Mouse (Mus musculus) embryo, embryonic 10 days (tissue): ENCODE measurements around the gene Arap2.
"Not testable (repeated sequence)": the region's sequence is repeated elsewhere in the genome, so short reads cannot be mapped to it uniquely, and the experiment has no call there.

ENCODE experiments used
- DNase-seq: peaks from one replicate; pipeline ENCODE4 v3.0.0-alpha.2; 2015; ENCODE audit warnings: low spot score

Gene Arap2

DNA sequence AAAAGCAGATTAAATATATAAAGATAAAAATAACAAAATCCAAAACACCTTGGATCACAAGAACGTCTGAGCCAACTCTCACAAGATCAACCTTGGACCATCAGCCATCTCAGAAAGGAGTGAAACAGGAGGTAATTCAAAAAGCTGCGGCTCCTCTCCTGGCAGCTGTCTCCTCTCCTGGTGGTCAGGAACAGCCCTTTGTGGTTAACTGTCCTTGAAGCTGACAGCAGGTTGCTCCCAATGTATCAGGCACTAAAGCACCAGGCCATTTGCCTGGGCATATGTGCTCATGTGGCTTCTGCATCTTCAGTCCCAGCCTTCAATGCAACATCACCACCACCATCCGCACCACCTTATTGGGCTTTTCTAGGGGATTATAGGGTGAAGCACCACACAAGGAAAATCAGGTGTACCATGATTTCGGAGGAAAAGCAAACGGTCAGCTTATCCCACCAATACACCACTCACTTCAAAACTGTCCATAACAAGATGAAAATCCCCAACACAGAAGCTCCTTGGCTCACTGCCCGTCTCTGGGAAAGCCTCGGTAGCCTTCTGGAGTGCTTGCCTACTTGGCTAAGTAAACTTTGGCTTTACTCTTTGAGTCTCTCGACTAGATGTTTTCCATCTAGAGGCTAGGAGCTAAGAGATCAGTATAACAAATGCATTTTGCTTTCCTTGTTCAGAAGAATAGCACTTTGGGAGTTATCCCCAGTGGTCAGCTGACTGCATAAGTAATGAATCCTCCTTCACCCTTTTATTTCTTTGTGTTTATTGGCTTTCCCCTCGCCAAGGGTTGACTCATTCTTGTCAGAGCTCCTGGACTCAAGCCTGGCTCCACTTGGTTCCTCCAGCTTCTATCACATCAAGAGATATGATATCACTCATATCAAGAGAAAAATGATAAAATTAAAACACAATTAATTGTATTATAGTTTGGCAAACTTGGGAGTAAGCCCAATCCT lies 26.2 kb downstream of the Arap2 start:
- DNase-seq: no peak

DNA sequence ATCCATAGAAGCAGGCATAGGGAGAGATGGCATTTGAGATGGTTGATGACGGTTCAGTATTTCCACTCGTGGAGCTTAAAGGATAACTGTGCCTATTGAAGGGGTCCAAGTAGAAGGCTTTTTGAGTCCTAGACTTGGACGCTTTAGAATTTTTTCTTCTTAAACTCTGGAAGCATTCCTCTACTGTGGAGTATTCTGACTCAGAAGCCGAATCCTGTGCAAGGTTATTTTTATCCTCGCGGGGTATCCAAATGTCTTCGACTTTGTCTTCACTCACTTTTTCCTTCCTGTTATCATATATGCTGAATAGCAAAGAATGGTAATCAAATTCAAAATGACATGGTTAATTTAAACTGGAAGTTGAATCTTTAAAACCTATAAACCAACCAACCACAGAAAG lies 35.4 kb downstream of the Arap2 start:
- DNase-seq: not testable (repeated sequence)

DNA sequence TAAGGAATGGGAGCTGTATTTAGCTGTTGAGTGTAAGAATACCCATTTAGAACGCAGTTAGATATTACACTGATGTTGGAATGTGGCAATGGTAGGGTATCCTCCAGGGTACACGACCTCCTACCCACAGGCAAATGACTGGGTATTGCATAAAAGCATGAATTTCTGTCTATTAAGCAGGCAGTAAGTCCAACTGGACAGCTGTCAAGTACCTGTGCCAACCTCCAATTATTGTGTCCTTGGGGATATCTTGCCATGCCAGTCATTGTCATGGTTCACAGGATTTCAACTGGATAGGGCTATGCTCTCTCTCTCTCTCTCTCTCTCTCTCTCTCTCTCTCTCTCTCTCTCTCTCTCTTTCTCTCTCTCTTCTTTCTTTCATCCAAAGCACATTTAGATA lies 40.4 kb downstream of the Arap2 start:
- no peak for DNase-seq

DNA sequence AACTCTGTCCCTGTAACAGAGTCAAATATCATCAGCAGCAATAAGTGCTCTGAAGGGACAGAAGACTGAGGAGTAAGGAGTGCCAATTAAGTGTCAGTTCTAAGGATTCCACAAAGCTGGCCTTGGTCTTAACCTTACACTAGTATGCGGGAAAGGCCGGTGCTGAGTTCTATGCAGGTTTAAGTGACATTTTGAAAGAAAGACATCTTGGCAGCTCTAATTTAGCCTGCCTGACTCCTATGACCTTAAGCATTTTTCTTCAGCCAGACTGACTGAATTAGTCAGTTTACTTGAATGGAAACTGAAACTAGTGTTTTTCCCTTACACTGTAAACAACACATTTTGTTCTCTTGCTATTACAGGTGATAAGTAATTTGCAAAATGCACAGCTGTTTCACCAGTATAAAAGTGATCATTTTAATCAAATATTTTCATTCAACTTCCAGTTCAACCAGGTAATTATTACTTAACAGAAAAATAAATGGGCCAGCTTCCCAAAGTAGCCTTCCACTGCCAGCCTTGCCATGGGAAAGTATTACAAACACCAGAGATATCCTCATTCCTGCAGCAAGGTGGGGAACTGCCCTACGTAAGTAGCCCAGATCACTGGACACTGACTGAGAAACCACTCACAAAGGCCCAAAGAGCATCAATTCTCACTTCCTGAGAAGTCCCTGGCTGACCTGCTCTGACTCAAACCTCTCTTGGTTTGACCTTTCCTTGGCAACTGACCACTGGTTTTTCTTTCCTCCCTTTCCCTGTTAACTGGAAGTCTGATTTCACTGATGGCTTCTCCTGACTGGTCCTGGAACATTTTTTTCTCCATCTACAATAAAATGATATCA lies 42.5 kb downstream of the Arap2 start:
- DNase-seq: no peak

DNA sequence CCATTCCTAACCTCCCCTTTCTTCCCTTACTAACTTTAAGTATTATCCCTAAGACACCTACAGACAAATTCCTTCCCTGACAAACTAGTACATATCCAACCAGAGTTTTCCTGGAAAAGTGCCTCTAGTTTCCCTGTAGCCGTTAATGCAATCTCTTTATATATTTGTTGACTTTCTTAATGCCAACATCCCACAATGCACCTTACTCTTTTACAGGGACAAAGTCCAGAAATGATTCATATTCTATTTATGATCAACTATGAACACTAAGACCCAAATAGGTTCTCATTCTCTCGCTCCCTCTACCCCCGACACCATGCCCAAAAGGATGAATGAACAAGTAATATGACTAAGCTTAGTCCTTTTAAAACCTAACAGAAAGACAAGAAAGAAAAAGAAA lies 49.5 kb downstream of the Arap2 start:
- no peak for DNase-seq

DNA sequence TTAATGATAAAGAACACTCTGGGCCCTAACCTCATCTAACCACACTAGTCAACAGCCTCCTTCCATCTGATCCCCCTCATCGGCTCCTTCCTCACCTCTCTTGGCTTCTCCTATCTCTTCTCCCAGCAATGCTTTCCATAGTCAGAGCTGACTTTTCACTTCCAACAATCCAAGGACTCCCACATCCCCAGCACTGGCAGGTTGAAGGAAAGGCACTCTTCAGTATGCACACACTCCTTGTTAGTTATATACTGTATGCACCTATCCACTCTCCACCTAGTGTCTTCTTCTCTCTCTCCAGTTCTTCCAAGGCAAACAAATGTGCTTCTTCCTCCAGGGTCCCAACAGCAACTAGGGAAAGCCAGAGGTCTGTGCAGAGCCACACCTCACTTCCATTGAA lies 50.0 kb downstream of the Arap2 start:
- no peak for DNase-seq

DNA sequence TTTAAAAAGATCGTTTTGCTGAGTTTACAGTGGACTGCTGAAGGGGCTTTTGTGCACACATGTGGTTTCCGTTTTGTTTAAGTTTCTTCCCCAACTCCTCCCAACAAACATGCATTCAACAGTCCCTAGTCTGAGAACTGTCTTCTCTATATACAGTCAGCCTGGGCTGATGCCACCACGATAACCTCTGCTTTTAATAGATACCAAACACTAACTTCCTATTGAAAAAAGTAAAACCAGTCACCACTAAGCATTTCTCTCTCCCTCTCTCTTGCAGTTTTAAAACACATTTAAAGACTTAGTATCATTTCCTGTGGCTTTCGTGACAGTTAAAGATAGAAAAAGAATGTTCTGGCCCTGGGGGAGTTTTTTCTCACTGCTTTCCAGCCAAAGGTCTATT lies 50.5 kb downstream of the Arap2 start:
- no peak for DNase-seq

DNA sequence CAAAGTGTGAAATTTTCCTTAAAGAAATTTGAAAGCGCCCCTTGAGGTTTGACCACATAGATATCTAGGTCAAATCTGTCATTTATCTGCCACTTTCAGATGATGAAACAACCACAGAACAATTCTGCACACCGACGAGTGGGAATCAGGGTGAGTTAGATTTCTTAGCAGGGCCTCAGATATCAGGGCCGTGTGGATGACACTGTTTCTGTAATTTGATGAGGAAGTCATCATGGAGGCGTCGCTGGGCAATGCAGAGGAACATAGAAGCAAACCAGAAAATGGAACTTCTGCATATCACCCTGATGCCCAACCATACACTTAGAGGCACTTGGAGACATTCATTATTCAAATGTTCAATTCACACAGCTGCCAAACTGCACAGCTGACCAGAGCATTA lies 55.0 kb downstream of the Arap2 start:
- DNase-seq: no peak

DNA sequence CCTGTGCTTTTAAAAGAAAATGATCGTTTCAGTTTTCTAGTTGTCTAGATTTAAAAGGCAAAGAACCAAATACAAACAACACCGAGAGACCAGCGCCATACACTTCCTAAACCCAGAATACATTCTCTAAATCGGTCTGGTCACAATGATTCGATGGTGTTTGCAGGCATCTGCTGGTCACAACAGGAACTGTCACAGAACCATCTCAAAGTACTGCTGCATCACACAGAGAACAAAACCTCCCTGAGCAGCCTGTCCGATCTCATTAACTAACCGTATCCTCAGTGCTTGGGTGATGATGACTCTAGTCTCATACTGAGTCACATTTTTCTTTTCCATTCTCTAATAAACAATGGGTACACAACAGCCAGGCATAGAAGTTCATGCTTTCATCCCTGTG lies 59.1 kb downstream of the Arap2 start:
- DNase-seq: peak; percentile 68

DNA sequence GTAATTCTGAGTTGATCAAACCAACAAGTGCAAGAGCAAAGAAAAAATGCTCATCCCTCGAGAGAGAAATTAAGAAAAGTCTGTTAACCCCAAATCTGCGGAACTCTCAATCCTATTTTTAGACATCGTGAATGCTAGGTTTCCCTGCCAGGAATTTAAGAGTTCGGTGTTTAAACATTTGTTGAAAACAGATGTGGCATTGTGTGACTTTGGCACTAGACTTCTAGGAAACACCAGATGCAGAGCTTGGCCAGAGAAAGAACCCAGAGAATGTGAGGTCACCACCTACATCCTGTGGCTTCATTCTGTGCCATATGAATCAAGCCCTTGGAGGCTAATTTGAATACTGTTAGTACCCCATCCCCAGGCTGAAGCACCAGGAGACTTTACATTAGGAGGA lies 76.0 kb downstream of the Arap2 start:
- DNase-seq: no peak

DNA sequence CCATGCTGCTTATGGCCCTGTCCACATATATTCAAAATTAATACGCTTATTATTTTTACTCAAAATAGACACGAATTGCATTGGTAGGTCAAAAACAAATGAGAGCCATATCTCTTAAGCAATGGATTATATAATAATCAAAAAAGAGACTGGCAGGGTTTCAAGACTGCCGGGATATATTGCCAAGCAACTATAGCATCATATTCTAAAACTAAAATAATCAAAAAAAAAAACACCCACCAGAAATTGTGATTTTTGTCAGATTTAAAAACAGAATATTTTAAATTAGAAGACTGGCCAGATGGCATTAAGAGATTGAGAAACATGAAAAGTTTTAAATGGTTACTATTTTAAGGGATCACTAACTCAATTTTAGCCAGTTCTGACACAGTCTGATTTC lies 82.2 kb downstream of the Arap2 start:
- no peak for DNase-seq

DNA sequence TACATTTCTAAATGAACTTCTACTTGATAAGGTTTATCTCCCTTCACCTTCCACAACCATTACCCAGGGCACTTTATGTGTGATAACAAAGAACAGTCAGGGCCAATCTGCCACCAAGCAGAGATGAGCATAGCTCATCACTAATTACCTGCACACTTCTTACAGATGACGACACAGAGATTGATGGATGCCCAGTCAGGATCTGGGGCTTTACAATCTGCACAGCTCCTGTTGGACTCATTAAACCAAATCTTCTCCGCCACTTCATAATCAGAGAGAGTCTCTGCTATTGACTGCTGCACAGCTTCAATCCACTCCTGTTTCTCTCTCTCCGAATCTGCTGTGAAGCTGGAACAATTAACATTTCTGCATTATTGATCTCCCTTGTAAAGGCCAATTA lies 82.8 kb downstream of the Arap2 start:
- DNase-seq: no peak

DNA sequence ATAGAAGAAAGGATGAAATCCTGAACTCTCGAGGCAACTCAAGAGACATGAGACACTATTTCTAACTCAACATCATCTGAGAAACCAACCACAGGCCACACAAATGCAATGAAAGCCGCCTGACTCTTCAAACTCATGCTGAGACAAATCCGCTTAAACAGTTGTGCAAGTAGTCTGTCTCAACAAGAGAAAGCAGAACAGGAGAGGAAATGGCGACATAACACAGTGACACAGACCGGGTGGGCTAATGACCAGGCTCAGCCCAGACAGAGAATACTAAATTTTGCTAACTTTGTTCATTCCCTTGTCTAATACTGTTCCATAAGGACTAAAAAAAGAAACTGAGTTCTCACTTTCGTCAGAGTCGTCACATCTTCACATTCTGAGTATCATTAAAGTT lies 88.6 kb downstream of the Arap2 start:
- no peak for DNase-seq

DNA sequence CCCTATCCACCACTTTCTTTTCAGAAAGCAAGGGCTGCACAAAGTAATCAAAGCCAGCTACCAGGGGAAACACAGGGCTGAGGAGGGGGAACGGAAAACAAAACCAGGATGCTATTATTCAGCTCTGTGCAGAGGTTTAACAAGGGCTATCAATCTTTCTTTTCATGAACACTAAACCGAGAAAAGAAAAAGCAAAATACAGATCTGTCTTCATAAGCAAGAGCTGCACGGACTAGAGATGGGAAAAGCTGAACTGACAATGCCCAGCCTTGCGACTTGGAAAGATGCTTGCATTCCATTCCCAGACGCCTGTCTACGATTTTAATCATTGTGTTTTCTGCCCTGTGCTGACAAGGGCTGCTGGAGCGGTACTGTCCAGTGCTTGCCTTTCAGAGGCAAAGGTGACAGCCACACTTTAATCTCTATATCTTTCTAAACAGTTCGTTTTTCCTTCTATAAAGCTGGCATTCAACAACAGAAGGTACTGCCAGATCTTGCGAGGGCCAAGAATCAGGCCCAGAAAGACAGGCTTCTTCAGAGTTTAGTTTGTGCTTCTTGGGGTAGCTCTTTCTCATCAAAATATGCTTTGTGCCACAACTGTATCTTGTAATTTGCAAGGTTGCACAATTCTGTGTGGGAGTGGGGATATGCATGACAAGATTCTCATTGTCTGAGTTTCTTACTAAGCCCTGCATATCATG lies 93.1 kb downstream of the Arap2 start:
- DNase-seq: peak; percentile 44

DNA sequence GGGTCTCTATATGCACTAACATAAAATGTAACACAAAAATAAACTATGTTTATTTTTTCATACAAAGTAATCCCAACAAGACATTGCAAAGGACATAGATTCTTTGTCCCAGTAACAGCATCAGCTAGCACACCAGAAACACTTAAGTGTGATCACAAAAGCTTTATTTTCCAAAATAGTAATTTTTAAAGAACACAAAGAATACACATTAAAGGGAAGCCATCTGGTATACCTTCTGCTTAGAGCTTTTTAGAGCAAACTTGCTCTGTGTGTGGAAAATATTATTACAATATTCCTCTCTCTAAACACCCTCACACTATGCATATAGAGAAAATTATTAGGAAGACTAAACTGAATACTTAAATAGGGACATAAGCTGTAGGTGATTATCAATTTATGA lies 100.6 kb downstream of the Arap2 start:
- DNase-seq: no peak

DNA sequence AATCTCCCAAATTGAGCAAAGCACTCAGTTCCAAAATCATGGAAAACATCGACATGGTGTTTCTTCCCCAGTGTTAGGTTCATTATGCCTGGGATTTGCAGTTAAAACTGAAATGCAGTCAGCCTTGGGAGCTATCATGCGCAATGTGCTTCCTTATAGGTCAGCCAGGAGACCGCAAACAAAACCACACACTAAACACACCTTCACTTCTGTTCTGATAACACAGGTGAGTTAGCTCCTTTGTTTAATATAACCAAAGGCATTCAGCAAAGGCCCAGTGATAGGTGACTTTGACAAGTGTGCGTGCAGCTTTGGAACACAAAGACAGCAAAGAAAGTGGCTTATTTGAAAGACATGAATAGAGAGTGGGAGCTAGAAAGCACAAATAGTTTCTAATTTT lies 101.1 kb downstream of the Arap2 start:
- DNase-seq: no peak

DNA sequence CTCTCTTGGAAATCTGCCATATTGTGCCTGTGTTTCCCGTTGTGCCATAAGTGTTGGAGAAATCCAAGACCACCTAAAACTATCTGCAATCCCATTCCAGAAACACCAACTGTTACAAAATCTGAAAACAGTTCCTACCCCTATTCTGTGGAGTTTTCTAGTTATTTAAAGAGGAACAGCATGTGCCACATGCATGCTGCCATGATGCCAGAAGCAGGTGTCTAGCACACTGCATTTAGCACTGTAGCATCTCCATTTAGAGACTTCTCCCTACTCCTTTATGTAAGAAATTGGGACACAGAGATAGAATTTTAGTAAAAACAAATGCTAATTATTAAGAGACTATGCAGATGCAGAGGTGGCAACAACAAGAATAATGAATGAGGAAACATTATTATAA lies 102.8 kb downstream of the Arap2 start:
- no peak for DNase-seq

DNA sequence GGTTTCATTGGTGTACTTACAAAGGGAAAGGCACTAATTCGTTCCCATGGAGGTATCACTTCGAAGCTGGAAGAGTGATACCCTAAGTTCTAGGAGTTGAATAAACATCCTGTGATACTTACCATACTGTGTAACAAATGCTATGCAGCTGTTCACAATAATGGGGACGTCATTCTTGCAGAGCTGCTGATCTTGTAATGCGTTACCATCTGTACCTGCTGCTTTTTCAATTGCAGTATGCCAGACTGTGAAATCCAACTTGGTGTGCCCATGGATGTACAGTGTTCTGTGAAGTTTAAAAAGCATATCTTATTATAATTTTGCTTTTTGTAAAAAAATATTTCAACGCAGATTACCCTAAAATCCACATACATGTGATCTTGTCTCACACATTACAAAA lies 112.0 kb downstream of the Arap2 start:
- DNase-seq: peak; percentile 4

DNA sequence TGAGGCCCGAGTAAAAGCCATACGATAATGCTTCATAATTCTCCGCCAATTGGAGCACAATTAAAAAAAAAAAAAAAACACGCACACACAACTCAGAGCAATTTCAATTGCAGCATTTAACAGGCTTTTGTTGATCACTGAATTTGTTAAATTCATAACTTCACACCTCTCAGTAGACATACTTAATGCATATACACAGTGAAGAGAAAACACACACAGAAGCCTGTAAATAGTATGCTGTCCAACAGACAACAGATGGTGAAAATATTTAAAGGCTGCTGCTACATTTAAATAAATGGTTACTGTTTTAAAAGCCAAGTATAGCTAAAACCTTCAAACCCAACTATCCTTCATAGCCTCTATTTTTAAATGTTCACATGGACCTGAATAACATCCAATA lies 123.6 kb downstream of the Arap2 start:
- no peak for DNase-seq

DNA sequence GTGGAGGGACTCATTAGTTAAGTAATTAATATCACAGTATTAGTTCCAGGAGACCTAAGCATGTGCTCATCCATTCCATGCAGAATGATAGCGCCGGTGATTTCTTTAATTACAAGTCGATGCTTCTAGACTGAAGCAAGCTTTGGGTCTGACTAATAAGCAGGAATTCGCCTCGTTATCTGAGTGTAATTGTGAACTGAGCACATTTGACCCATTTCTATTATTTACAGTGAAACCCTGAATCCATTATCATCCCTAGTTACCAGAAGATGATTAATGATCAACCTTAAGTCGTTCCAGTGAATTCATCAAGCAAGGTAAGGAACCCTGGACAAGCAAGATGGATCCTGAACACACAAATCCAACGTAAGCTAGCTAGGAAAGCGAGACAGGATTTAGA lies 125.5 kb downstream of the Arap2 start:
- DNase-seq: no peak

DNA sequence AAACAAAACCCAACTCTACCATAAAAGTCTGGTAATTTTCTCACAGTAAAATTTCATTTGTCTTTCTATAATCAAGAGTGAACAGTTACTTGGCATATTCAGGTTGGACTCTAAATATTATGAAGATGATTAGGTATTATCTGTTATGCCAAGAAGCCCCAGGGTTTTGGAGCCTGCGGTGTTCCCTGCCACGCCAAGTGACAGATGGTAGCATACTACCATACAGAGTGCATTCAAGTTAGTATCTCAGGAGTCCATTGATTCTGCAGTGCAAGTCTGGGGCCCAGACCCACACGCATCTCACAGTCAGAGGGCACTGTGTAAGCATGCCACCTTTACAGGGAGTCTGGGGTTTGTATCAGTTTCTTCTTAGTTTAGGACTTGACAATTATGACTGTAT lies 129.6 kb downstream of the Arap2 start:
- no peak for DNase-seq

DNA sequence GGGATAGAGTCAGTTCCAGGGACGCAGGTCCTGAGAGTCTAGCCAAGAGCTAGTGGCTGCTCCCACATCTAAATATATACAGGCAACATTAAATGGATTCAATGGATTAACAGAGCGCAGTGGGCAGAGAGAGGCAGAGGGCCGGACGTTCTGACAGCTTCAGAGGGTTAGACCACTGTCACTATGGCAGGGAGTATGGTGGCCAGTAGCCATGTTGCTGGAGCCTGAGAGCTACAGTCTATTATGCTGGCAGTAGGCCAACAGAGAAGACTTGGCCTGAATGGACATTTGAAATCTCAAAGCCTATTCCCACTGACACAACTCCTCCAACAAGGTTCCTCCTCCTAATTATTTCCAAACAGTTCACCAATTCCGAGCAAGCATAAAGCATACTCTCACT lies 137.1 kb downstream of the Arap2 start:
- no peak for DNase-seq
